Mouse (Mus musculus) CH12.LX (cell line): ENCODE measurements around the gene E130208F15Rik.

Source experiments
- CTCF ChIP-seq, 2 experiments: IDR thresholded peaks in 1 of 2; conservative IDR thresholded peaks in 1 of 2; 2 replicates each; pipeline ENCODE4 v1.5.1; 2011 to 2012; ENCODE audit warnings: low read depth in 2 of 2, low read length in 2 of 2, improper control_type of control experiment in 1 of 2, inconsistent platforms in 1 of 2, mild to moderate bottlenecking in 1 of 2, moderate library complexity in 1 of 2
- EP300 ChIP-seq: IDR thresholded peaks from 2 replicates; pipeline ENCODE4 v1.6.1; 2011; ENCODE audit warnings: low read length, improper control_type of control experiment
- MAX ChIP-seq: IDR thresholded peaks from 2 replicates; pipeline ENCODE4 v1.6.1; 2011; ENCODE audit warnings: low read length, improper control_type of control experiment
- RAD21 ChIP-seq: IDR thresholded peaks from 2 replicates; pipeline ENCODE4 v1.6.1; 2011; ENCODE audit warnings: low read depth, mild to moderate bottlenecking, low read length, improper control_type of control experiment, moderate library complexity
- RCOR1 ChIP-seq: conservative IDR thresholded peaks from 2 replicates; pipeline ENCODE4 v1.6.1; 2012; ENCODE audit warnings: low read depth, mild to moderate bottlenecking, inconsistent platforms, low read length, improper control_type of control experiment

- TF ChIP-seq EP300 (no peak), RCOR1 (no peak), CTCF (conservative IDR thresholded peaks at IDR 0.05 in 1 of 2, IDR thresholded peaks at IDR 0.05 in 1 of 2; ENCODE audit: low read depth in 2 of 2, low read length in 2 of 2) (no peak; a peak in 1 of 4 replicates), RAD21 (peak; percentile 4), MAX (no peak)
These were observed 31.7 kb upstream of the E130208F15Rik start for GRCm38 (mm10) chr7:30289714-30290399.
